Mouse (Mus musculus) forebrain, embryonic 14.5 days (tissue): ENCODE data around the gene Fkbpl. TPM values are rescaled to one million over a fixed set of nuclear protein-coding genes. Genes with fewer than 3 reads are reported as not detected.

Source experiments
- ATAC-seq: fragments of 200-750 bp; cut with Nextera tagmentation; 2 replicates; pipeline ENCODE4 v1.8.0; 2017; ENCODE audit warnings: mild to moderate bottlenecking, moderate library complexity
- DNase-seq: peaks from one replicate; pipeline ENCODE4 v3.0.0-alpha.2; 2015; ENCODE audit warnings: low spot score
- H3K27ac ChIP-seq: fragments of 300-500 bp; sonication (generic); 2 replicates; pipeline ENCODE4 v1.5.1; 2014; ENCODE audit warnings: low read depth, mild to moderate bottlenecking, control low read depth, low read length, moderate library complexity
- H3K27me3 ChIP-seq: fragments of 300-500 bp; sonication (generic); replicated peaks from 2 replicates; pipeline ENCODE4 v1.6.1; 2014; ENCODE audit warnings: low read length, control low read depth, mixed read lengths; ENCODE audit not compliant: control insufficient read depth, insufficient read depth
- H3K36me3 ChIP-seq: fragments of 300-500 bp; sonication (generic); 2 replicates; pipeline ENCODE4 v1.6.1; 2014; ENCODE audit warnings: low read length, control low read depth; ENCODE audit not compliant: control insufficient read depth, insufficient read depth
- H3K4me1 ChIP-seq: fragments of 300-500 bp; sonication (generic); 2 replicates; pipeline ENCODE4 v1.6.1; 2014; ENCODE audit warnings: antibody characterized with exemption, low read length, control low read depth; ENCODE audit not compliant: control insufficient read depth, insufficient read depth
- H3K4me2 ChIP-seq: fragments of 300-500 bp; sonication (generic); 2 replicates; pipeline ENCODE4 v1.6.1; 2014; ENCODE audit warnings: mild to moderate bottlenecking, control low read depth, low read length
- H3K4me3 ChIP-seq: fragments of 300-500 bp; sonication (generic); 2 replicates; pipeline ENCODE4 v1.5.1; 2014; ENCODE audit warnings: low read depth, low read length, control low read depth
- H3K9ac ChIP-seq: fragments of 300-500 bp; sonication (generic); 2 replicates; pipeline ENCODE4 v1.6.1; 2014; ENCODE audit warnings: mild to moderate bottlenecking, low read length, control low read depth, moderate library complexity
- H3K9me3 ChIP-seq: fragments of 300-500 bp; sonication (generic); replicated peaks from 2 replicates; pipeline ENCODE4 v1.6.1; 2016; ENCODE audit warnings: low read length, control low read depth, mixed read lengths; ENCODE audit not compliant: control insufficient read depth
- WGBS: fragments of 180-500 bp; shearing (Covaris S2); extraction: QIAGEN DNeasy Blood & Tissue Kit; methylation state at CpG from one replicate; pipeline ENCODE4 v1.1.7; 2014; 5-methylcytosine and 5-hydroxymethylcytosine counted together
- polyA plus RNA-seq: library from polyadenylated mRNA; unstranded; fragments of >200 nt; fragmentation: Nextera tagmentation; extraction: Ambion mirVana; gene quantifications from 2 replicates; pipeline ENCODE4 v1.2.1, GENCODE M21; 2014

Fkbpl gene
- polyA plus RNA-seq, 1 experiment from 2014 or later: 12.6 TPM

DNA sequence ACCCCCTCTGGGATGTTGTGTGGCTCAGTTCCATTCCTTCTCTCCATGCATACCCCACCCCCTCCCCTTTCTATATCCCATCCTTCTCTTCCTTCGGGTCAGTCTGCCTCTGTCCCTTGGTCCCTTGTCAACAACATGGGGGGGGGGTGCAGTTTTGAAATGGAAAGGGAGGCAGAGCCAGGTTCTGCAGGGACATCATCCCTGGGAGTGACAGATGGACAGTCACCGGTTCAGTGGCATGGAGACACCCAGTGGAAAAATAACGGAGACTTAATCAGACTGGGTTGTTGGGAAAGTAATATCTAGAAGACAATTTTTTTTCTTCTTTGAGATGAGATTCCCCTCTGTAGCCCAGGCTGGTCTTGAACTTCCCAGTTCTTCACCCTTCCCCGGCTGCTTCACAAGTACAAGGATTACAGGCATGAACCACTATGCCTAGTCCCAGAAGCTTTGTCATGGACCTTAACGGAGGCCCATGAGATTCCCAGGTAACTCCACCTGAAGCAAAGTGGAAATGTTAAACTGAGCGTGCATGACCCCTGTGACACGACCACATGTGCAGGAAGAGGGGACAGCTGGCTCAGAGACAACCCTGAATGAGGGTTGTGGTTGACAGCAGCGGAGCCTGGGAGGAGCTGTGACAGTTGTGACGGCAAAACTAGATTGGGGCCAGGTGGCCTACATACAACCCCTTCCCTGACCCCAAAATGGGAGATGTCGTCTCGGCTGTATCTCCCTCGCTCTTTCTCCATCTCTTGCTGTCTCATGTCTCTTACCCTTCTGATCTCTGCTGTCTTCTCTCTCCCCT lies 14.6 kb upstream of the Fkbpl start:
- ATAC-seq: no peak
- peak overlapping the region; percentile 87 for H3K4me2 ChIP-seq
- 21% methylated on average over 12 of the region's 12 CpGs for WGBS
- H3K9me3 ChIP-seq: no peaks in the 10 kb centered on the region
- peaks cover 5% of the 10 kb centered on the region for H3K36me3 ChIP-seq
- peaks cover 40% of the 10 kb centered on the region for H3K4me1 ChIP-seq
- peak overlapping the region; percentile 71 for H3K4me3 ChIP-seq
- H3K27me3 ChIP-seq: peaks cover 20% of the 10 kb centered on the region
- DNase-seq: no peak
- peak overlapping the region; percentile 9; the same call in 1 of the 2 replicates for H3K27ac ChIP-seq
- peak overlapping the region; percentile 52 for H3K9ac ChIP-seq

DNA sequence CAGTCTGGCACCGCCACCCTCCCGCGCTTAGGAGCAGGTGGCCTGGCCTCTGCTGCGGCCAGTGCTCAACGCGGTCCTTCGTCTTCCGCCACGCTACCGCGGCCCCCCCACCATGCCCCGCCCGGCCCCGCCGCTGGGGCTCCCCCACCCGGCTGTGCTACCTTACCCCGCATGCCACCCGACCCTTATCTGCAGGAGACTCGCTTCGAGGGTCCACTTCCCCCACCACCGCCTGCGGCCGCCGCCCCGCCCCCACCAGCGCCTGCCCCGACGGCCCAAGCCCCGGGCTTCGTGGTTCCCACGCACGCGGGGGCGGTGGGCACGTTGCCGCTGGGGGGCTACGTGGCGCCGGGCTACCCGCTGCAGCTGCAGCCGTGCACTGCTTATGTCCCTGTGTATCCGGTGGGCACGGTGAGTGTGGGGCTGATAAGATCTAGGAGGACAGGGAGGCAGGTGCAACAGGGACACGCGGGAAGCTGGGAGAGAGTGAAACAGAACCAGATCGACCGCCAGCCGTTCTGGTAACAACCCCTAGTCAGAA lies 13.7 kb upstream of the Fkbpl start:
- Histone ChIP-seq H3K4me3 (peak overlapping the region; percentile 71), H3K4me2 (peak overlapping the region; percentile 87), H3K9me3 (no peaks in the 10 kb centered on the region), H3K9ac (peak overlapping the region; percentile 52), H3K36me3 (no peaks in the 10 kb centered on the region), H3K27me3 (peaks cover 20% of the 10 kb centered on the region), H3K4me1 (peaks cover 40% of the 10 kb centered on the region), H3K27ac (no peak overlapping the region)
- ATAC-seq: no peak
- no peak for DNase-seq
- 4% methylated on average over 45 of the region's 48 CpGs for WGBS

DNA sequence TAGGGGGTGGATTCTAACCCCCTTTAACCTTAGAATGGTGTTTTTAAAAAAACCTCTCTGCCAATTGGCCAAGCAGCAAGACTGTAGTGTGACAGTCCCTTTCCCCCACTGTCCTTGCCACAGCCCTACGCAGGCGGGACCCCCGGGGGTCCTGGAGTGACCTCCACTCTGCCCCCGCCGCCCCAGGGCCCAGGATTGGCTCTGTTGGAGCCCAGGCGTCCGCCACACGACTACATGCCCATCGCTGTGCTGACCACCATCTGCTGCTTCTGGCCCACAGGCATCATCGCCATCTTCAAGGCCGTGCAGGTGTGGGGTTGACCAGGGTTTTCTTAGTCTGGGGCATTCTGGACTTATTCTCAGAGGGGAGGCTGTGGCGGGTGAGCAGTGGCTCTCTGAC lies 12.9 kb upstream of the Fkbpl start:
- Histone ChIP-seq H3K27ac (no peak overlapping the region), H3K27me3 (peaks cover 20% of the 10 kb centered on the region), H3K4me3 (peak overlapping the region; percentile 25), H3K36me3 (no peaks in the 10 kb centered on the region), H3K4me1 (peaks cover 34% of the 10 kb centered on the region), H3K4me2 (peak overlapping the region; percentile 87), H3K9ac (peak overlapping the region; percentile 41), H3K9me3 (no peaks in the 10 kb centered on the region)
- no peak for DNase-seq
- 8% methylated on average over 12 of the region's 12 CpGs for WGBS
- ATAC-seq: no peak

DNA sequence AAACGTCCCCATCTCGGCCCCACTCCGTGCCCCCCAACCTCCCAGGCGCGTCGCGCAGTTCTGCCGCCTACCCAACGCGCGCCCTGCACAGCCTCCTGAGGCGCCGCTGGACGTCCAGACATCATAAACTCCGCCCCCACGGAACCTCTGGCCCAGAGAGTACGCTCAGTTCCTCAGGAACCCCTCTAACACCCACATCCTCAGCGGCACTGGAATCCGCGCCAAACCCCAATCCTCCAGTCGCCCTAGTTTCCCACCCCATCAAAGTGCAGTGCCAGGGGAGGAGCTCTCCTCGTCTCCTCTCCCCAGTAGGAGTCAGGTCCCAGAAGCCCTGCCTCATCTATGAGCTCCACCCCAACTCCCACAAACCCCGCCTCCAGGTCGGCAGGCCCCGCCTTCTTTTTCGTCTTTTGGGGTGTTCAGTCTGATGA lies 12.3 kb upstream of the Fkbpl start:
- Histone ChIP-seq H3K4me3 (peak overlapping the region; percentile 25), H3K9ac (peak overlapping the region; percentile 41), H3K36me3 (no peaks in the 10 kb centered on the region), H3K27me3 (peaks cover 20% of the 10 kb centered on the region), H3K9me3 (no peaks in the 10 kb centered on the region), H3K4me2 (peak overlapping the region; percentile 87), H3K4me1 (peaks cover 34% of the 10 kb centered on the region), H3K27ac (no peak overlapping the region)
- peak; percentile 18; the same call in 1 of the 2 replicates for ATAC-seq
- under 1% methylated on average over 26 of the region's 26 CpGs for WGBS
- peak; percentile 60 for DNase-seq

DNA sequence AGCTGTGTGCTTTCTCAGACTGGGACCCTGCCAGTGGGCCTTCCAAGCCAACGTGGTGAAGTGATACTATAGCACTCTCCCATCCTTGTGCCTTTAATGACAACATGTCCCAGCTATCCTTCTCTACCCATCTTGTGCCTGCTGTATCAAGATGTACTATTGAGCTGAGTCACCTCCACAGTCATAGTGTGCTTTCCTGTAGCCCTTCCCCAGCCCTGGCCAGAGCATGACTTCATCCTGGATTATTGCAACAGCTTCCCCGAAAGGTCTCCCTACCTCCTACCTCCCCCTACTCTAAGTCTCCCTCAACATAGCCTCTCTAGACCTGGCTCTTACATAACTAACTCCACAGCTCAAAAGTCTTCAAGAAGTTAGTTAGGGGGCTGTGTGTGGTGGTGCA lies 8.9 kb upstream of the Fkbpl start:
- H3K4me1 ChIP-seq: peaks cover 13% of the 10 kb centered on the region
- no peak overlapping the region for H3K4me2 ChIP-seq
- no peaks in the 10 kb centered on the region for H3K36me3 ChIP-seq
- no peaks in the 10 kb centered on the region for H3K9me3 ChIP-seq
- no peak for DNase-seq
- peaks cover 15% of the 10 kb centered on the region for H3K27me3 ChIP-seq
- no peak overlapping the region for H3K27ac ChIP-seq
- H3K9ac ChIP-seq: no peak overlapping the region
- no peak overlapping the region for H3K4me3 ChIP-seq
- ATAC-seq: no peak
- WGBS: 82% methylated on average over 2 of the region's 2 CpGs

DNA sequence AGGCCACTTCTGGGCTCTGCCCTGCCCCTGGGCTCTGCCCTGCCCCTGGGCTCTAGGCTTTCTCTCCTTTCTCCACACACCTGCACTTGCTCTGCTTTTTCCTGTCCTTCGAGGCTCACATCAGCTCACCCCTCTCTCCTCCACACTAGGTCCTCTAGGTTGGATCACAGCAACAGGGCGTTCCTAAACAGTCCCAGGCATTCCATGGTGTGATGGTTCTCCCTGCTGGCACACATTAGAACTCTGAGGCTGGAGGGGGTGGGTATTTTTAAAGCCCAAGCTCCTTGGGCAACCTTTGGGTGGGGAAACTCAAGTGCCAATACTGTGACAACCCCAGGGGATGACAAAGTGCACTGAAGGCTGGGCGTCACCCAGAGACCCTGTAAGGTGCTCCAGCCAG lies 7.1 kb upstream of the Fkbpl start:
- H3K4me1 ChIP-seq: peaks cover 6% of the 10 kb centered on the region
- ATAC-seq (no peak), DNase-seq (no peak)
- H3K9me3 ChIP-seq: no peaks in the 10 kb centered on the region
- H3K36me3 ChIP-seq: no peaks in the 10 kb centered on the region
- H3K4me2 ChIP-seq: no peak overlapping the region
- no peak overlapping the region for H3K27ac ChIP-seq
- 65% methylated on average over 3 of the region's 3 CpGs for WGBS
- H3K27me3 ChIP-seq: 0 out of 2 replicates have a peak, but pooled peaks cover 2% of the 10 kb centered on the region
- no peak overlapping the region; the same call in 1 of the 2 replicates for H3K9ac ChIP-seq
- no peak overlapping the region for H3K4me3 ChIP-seq

DNA sequence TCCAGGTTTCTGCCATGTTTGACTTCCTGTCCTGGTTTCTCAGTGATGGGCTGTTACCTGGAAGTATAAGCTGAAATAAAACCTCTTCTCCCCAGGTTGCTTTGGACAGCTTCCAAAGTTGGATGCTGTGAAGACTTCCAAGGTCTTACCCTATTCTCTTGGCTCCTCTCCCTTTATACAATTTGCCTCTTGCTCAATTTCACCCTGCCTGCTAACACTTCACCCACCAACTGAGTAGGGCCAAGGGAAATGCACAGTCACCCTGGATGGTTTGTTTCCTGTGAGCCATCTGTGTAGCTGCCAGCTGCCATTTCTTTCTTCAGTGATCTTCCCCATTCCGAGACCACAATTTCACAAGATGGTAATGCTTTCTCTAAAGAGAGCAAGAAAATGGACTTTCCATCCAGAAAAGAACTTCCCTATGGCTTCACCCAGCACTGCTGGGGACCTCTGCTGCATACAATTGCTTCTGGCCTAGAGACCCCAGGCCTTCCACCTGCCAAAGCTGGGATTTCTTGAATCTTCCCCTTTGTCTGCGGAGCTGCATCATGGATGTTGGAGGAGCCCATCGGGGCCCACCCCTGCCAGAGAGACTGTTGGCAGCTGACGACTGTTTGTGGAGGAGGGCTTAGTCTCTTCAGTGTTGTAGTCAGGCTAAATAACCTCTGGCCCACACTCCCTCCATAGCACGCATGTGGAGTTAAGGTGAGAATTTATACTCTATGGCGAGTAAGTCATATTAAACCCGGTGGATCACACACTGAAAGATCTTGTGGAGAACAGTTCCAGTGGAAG lies 4.9 kb upstream of the Fkbpl start:
- DNase-seq: no peak
- Histone ChIP-seq H3K9me3 (no peaks in the 10 kb centered on the region), H3K9ac (no peak overlapping the region), H3K27ac (peak overlapping the region; percentile 21; the same call in 1 of the 2 replicates), H3K36me3 (no peaks in the 10 kb centered on the region), H3K4me1 (peaks cover 6% of the 10 kb centered on the region), H3K4me3 (no peak overlapping the region), H3K4me2 (no peak overlapping the region), H3K27me3 (no peaks in the 10 kb centered on the region)
- WGBS: 81% methylated on average over 7 of the region's 7 CpGs
- ATAC-seq: no peak

DNA sequence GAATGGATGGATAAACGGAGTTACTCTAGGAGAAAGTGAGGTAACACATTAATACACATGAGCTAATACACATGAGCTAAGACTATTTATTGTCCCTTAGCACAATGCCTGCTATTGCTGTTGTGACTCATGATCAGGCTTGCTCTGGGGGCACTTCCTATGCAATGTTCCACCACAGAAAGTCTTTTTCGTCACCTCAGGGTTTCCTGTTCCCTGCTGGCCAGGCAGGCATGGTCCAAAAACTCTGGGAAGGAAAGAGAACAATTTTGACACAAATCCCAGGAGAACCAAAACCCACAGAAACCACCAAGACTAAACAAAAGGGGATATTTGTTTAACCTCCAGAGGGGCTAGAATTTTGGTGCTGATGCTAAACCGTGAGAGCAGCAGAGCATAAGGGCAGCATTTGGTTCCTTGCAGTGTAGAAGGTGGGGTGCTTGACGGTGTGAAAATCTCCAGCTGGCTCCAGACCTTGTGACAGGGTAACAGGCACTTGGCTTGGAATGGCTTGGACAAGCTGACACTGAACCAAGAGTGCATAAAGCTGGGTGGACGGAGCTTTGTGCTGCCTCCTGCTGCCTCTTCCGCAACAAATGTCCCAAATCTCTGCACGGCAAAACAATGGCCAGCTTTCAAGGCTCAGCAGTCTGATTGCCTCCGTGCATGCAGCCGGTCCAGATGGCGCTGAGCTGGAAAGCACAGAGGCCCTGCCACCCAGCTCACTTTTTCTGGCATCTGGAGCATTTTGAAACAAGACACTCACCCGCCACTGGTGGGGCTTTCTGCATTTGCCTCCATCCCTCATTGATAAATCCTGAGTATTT lies 3.6 kb upstream of the Fkbpl start:
- Histone ChIP-seq H3K9me3 (no peaks in the 10 kb centered on the region), H3K4me2 (peak overlapping the region; percentile 5; the same call in 1 of the 2 replicates), H3K27me3 (no peaks in the 10 kb centered on the region), H3K36me3 (no peaks in the 10 kb centered on the region), H3K9ac (peak overlapping the region; percentile 45; the same call in 1 of the 2 replicates), H3K4me3 (no peak overlapping the region), H3K27ac (peak overlapping the region; percentile 86), H3K4me1 (peaks cover 14% of the 10 kb centered on the region)
- 10% methylated on average over 11 of the region's 11 CpGs for WGBS
- DNase-seq (peak; percentile 74), ATAC-seq (peak; percentile 51)
